Mouse (Mus musculus) kidney, adult 2 months (tissue): Measurements from ENCODE around the gene Fbxo39.

ENCODE experiments used
- CTCF ChIP-seq: fragments of 200-500 bp; conservative IDR thresholded peaks from 2 replicates; pipeline ENCODE4 v1.5.1; 2011; ENCODE audit warnings: low read depth, mild to moderate bottlenecking, control low read depth, low read length, moderate library complexity, mixed read lengths; ENCODE audit not compliant: insufficient read depth, insufficient read length
- POLR2A ChIP-seq: fragments of 200-500 bp; IDR thresholded peaks from one replicate; pipeline ENCODE4 v1.6.1; 2011; ENCODE audit warnings: low read depth, low read length, control low read depth

DNA sequence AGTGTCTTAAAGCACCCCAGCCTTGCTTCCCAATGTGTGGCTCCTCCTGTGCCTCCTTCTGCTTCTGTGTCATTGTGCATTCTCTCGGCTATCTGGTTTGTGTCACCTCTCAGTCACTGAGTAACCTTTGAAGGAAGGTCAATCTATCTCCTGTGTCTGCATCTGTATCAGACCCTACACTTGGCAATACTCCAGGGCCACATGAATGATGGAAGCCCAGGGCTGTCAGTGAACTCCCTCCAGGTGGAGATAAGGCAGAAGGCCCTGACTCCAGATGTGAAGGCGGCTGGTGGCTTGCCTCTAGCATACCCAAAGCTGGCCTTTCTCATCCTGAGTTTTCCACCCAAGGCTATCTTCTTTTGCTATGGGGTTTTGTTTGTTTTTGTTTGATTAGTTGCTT, 5.3 kb upstream of the Fbxo39 start:
- TF ChIP-seq CTCF (no peak), POLR2A (no peak)
